Mouse (Mus musculus) intestine, embryonic 15.5 days (tissue): ENCODE measurements around the gene Rbm15. TPM values are rescaled to one million over a fixed set of nuclear protein-coding genes. Genes with fewer than 3 reads are reported as not detected.
"Not testable (repeated sequence)": the region's sequence is repeated elsewhere in the genome, so short reads cannot be mapped to it uniquely, and the experiment has no call there.

Experiments used
- ATAC-seq: fragments of 200-750 bp; cut with Nextera tagmentation; 2 replicates; pipeline ENCODE4 v1.8.0; 2017; ENCODE audit warnings: moderate TSS enrichment, moderate library complexity
- H3K27ac ChIP-seq: fragments of 300-500 bp; sonication (generic); 2 replicates; pipeline ENCODE4 v1.5.1; 2015; ENCODE audit warnings: mild to moderate bottlenecking, inconsistent platforms
- H3K27me3 ChIP-seq: fragments of 300-500 bp; sonication (generic); replicated peaks from 2 replicates; pipeline ENCODE4 v1.6.1; 2015; ENCODE audit warnings: inconsistent platforms
- H3K36me3 ChIP-seq: fragments of 300-500 bp; sonication (generic); 2 replicates; pipeline ENCODE4 v1.6.1; 2015; ENCODE audit warnings: inconsistent platforms
- H3K4me1 ChIP-seq: fragments of 300-500 bp; sonication (generic); replicated peaks from 2 replicates; pipeline ENCODE4 v1.6.1; 2015; ENCODE audit warnings: inconsistent platforms
- H3K4me2 ChIP-seq: fragments of 300-500 bp; sonication (generic); replicated peaks from 2 replicates; pipeline ENCODE4 v1.6.1; 2015; ENCODE audit warnings: mild to moderate bottlenecking, inconsistent platforms
- H3K4me3 ChIP-seq: fragments of 300-500 bp; sonication (generic); replicated peaks from 2 replicates; pipeline ENCODE4 v1.5.1; 2015; ENCODE audit warnings: inconsistent platforms
- H3K9ac ChIP-seq: fragments of 300-500 bp; sonication (generic); 2 replicates; pipeline ENCODE4 v1.6.1; 2015; ENCODE audit warnings: inconsistent platforms
- H3K9me3 ChIP-seq: fragments of 300-500 bp; sonication (generic); 2 replicates; pipeline ENCODE4 v1.6.1; 2016; ENCODE audit warnings: inconsistent platforms
- WGBS: fragments of 180-500 bp; shearing (Covaris S2); methylation state at CpG from one replicate; pipeline ENCODE4 v1.1.7; 2015; 5-methylcytosine and 5-hydroxymethylcytosine counted together
- polyA plus RNA-seq: library from polyadenylated mRNA; unstranded; fragments of >200 nt; fragmentation: Nextera tagmentation; extraction: Ambion mirVana; gene quantifications from 2 replicates; pipeline ENCODE4 v1.2.1, GENCODE M21; 2015

Gene Rbm15
- polyA plus RNA-seq, 1 experiment from 2014 or later: 15.1 TPM

GRCm38 (mm10) chr3:107321776-107322175 is 11.7 kb downstream of the Rbm15 start:
- Histone ChIP-seq H3K9me3 (no peaks in the 10 kb centered on the region), H3K4me1 (peaks cover 9% of the 10 kb centered on the region), H3K27ac (no peak overlapping the region)

GRCm38 (mm10) chr3:107321141-107321540 is 12.3 kb downstream of the Rbm15 start:
- peaks cover 9% of the 10 kb centered on the region; the same call in 1 of the 2 replicates for H3K36me3 ChIP-seq
- no peak overlapping the region for H3K4me2 ChIP-seq
- no peak for ATAC-seq
- H3K27ac ChIP-seq: no peak overlapping the region
- H3K9me3 ChIP-seq: no peaks in the 10 kb centered on the region
- H3K27me3 ChIP-seq: no peaks in the 10 kb centered on the region
- no peak overlapping the region for H3K4me3 ChIP-seq
- no peak overlapping the region for H3K9ac ChIP-seq
- peaks cover 9% of the 10 kb centered on the region for H3K4me1 ChIP-seq
- 89% methylated on average over 2 of the region's 2 CpGs for WGBS

More at GRCm38 (mm10) chr3:107321776-107322175, 11.7 kb downstream of the Rbm15 start:
- Histone ChIP-seq H3K4me2 (no peak overlapping the region), H3K4me3 (no peak overlapping the region), H3K27me3 (no peaks in the 10 kb centered on the region), H3K36me3 (peaks cover 9% of the 10 kb centered on the region; the same call in 1 of the 2 replicates), H3K9ac (no peak overlapping the region)
- ATAC-seq: no peak

DNA sequence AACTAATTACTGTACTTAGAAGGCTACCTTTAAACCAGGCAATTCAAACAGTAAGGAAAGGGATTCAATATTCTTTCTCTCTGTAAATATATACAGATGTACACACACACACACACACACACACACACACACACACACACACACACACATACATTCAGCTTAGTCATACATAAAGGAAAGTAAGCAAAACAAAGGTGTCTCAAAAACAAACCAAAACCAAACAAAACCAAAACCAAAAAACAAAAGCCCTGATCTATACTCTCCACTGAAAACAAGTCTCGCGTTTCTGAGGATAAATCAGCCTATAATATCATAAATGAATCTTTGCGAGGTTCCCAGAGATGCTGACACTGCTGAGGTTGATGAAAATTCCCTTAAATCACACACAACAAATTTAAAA is 16.1 kb downstream of the Rbm15 start:
- WGBS: 87% methylated on average over 3 of the region's 3 CpGs

GRCm38 (mm10) chr3:107296917-107297316 is 36.6 kb downstream of the Rbm15 start:
- H3K9ac ChIP-seq, H3K4me3 ChIP-seq, ATAC-seq, H3K9me3 ChIP-seq, H3K4me2 ChIP-seq, H3K27me3 ChIP-seq, H3K4me1 ChIP-seq, H3K36me3 ChIP-seq, H3K27ac ChIP-seq: not testable (repeated sequence)
- 69% methylated on average over 4 of the region's 4 CpGs for WGBS

More for the DNA sequence above, 16.1 kb downstream of the Rbm15 start:
- no peaks in the 10 kb centered on the region for H3K27me3 ChIP-seq
- H3K9me3 ChIP-seq: no peaks in the 10 kb centered on the region
- H3K4me1 ChIP-seq: no peaks in the 10 kb centered on the region
- no peak for ATAC-seq
- H3K27ac ChIP-seq: no peak overlapping the region
- no peak overlapping the region for H3K9ac ChIP-seq
- peaks cover 5% of the 10 kb centered on the region; the same call in 1 of the 2 replicates for H3K36me3 ChIP-seq
- H3K4me3 ChIP-seq: no peak overlapping the region
- no peak overlapping the region for H3K4me2 ChIP-seq

DNA sequence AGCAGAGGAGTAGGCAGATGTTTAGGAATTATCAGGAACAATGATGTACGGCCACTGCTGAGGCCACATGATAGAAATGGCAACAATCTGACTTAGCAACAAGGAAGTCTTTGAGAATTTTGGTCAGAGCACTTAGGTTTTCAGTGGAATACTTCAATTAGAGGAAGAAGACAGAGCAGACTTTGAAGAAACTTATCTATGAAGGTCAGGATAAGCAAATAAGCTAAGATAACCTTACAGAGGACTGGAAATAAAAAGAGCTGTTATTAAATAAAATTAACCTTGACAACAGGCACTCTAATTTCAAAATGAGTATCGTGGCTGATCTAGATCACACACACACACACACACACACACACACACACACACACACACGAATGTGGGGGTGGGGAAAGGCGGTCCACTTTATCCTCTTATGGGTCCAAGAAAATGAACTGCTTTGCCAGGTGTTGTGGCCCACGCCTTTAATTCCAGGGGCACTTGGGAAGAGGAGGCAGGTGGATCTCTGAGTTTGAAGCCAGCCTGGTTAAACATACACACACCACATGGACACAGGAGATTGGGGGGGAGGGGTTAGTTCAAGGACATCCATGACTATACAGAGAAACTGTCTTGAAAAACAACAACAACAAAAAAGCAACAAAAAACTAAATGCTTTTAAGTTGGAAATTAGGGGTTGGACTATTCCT is 37.7 kb downstream of the Rbm15 start:
- Histone ChIP-seq H3K9ac (no peak overlapping the region), H3K9me3 (no peaks in the 10 kb centered on the region), H3K4me1 (peaks cover 4% of the 10 kb centered on the region; the same call in 1 of the 2 replicates), H3K36me3 (no peaks in the 10 kb centered on the region), H3K27ac (no peak overlapping the region), H3K27me3 (no peaks in the 10 kb centered on the region), H3K4me3 (no peak overlapping the region), H3K4me2 (no peak overlapping the region)
- ATAC-seq: peak; percentile 57
- 55% methylated on average over 5 of the region's 5 CpGs for WGBS

- WGBS: 26% methylated on average over 9 of the region's 9 CpGs
- peak; percentile 91 for ATAC-seq
- Histone ChIP-seq H3K9ac (no peak within 1 kb of the TSS), H3K9me3 (no peaks in the 10 kb centered on the region), H3K4me1 (peaks cover 6% of the 10 kb centered on the region; the same call in 1 of the 2 replicates), H3K27ac (peak within 1 kb of the TSS; percentile 49; the same call in 1 of the 2 replicates), H3K4me2 (peak within 1 kb of the TSS; percentile 9; the same call in 1 of the 2 replicates), H3K36me3 (no peaks in the 10 kb centered on the region), H3K27me3 (no peaks in the 10 kb centered on the region), H3K4me3 (no peak within 1 kb of the TSS)
Observed at GRCm38 (mm10) chr3:107290764-107291381, 42.6 kb downstream of the Rbm15 start, which contains the start of gene Slc16a4. Gene Slc16a4, plus strand, starts transcription at chr3:107291230.

- no peak overlapping the region for H3K27ac ChIP-seq
- ATAC-seq: no peak
- H3K36me3 ChIP-seq: peaks cover 6% of the 10 kb centered on the region
- H3K4me3 ChIP-seq: no peak overlapping the region
- H3K4me1 ChIP-seq: peaks cover 6% of the 10 kb centered on the region; the same call in 1 of the 2 replicates
- no peaks in the 10 kb centered on the region for H3K27me3 ChIP-seq
- no peak overlapping the region for H3K9ac ChIP-seq
- H3K9me3 ChIP-seq: no peaks in the 10 kb centered on the region
- H3K4me2 ChIP-seq: no peak overlapping the region
Observed at GRCm38 (mm10) chr3:107287346-107287745, 46.1 kb downstream of the Rbm15 start.

DNA sequence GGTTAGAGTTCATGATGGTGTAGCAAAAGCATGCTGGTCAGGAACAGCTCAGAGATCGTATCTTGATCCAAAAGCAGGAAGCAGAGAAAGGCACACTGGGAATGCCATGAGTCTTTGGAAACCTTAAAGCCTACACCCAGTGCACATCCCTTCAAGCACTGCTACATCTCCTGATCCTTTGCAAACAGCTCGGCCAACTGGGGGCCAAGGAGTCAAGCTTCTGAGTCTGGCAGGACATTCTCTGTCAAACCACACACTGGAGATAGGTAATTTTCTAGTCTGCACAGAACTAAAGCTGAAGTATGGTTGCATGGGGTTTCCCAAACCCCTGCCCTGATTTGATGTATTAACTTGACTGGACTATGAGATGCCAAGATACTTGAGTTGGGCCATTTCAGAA is 47.4 kb downstream of the Rbm15 start:
- no peak overlapping the region for H3K9ac ChIP-seq

GRCm38 (mm10) chr3:107278479-107279269 is 54.8 kb downstream of the Rbm15 start, which contains the start of gene Lamtor5:
Gene Lamtor5, plus strand, starts transcription at chr3:107278858.
- 3% methylated on average over 43 of the region's 43 CpGs for WGBS
- peak; percentile 93 for ATAC-seq
- H3K27ac ChIP-seq: peak within 1 kb of the TSS; percentile 37; the same call in 1 of the 2 replicates
- H3K4me1 ChIP-seq: no peaks in the 10 kb centered on the region
- peak within 1 kb of the TSS; percentile 96 for H3K4me3 ChIP-seq
- H3K36me3 ChIP-seq: peaks cover 8% of the 10 kb centered on the region
- peak within 1 kb of the TSS; percentile 66 for H3K4me2 ChIP-seq
- H3K9me3 ChIP-seq: no peaks in the 10 kb centered on the region
- no peaks in the 10 kb centered on the region for H3K27me3 ChIP-seq
- peak within 1 kb of the TSS; percentile 77 for H3K9ac ChIP-seq

More for the DNA sequence above, 47.4 kb downstream of the Rbm15 start:
- H3K4me2 ChIP-seq: no peak overlapping the region
- no peak overlapping the region for H3K4me3 ChIP-seq
- H3K27me3 ChIP-seq: no peaks in the 10 kb centered on the region
- WGBS: 87% methylated on average over 2 of the region's 2 CpGs
- H3K9me3 ChIP-seq: no peaks in the 10 kb centered on the region
- H3K36me3 ChIP-seq: peaks cover 8% of the 10 kb centered on the region
- H3K27ac ChIP-seq: no peak overlapping the region
- no peak for ATAC-seq
- peaks cover 5% of the 10 kb centered on the region; the same call in 1 of the 2 replicates for H3K4me1 ChIP-seq

- Histone ChIP-seq H3K9ac (no peak overlapping the region), H3K36me3 (no peaks in the 10 kb centered on the region), H3K4me3 (no peak overlapping the region), H3K27me3 (no peaks in the 10 kb centered on the region), H3K27ac (no peak overlapping the region), H3K4me2 (no peak overlapping the region), H3K9me3 (no peaks in the 10 kb centered on the region), H3K4me1 (no peaks in the 10 kb centered on the region)
- WGBS: 86% methylated on average over 3 of the region's 3 CpGs
- ATAC-seq: no peak
Observed at GRCm38 (mm10) chr3:107276626-107277025, 56.8 kb downstream of the Rbm15 start.

- H3K4me1 ChIP-seq: no peaks in the 10 kb centered on the region
- H3K9ac ChIP-seq: no peak overlapping the region
- no peak overlapping the region for H3K4me2 ChIP-seq
- no peak overlapping the region for H3K27ac ChIP-seq
- ATAC-seq: no peak
- no peaks in the 10 kb centered on the region for H3K27me3 ChIP-seq
- no peaks in the 10 kb centered on the region for H3K9me3 ChIP-seq
- H3K36me3 ChIP-seq: no peaks in the 10 kb centered on the region
- WGBS: 59% methylated on average over 4 of the region's 4 CpGs
- no peak overlapping the region for H3K4me3 ChIP-seq
Observed at GRCm38 (mm10) chr3:107275996-107276395, 57.5 kb downstream of the Rbm15 start.
